ENCODE assay signal across 27 mouse cellular contexts in the genomic region with DNA sequence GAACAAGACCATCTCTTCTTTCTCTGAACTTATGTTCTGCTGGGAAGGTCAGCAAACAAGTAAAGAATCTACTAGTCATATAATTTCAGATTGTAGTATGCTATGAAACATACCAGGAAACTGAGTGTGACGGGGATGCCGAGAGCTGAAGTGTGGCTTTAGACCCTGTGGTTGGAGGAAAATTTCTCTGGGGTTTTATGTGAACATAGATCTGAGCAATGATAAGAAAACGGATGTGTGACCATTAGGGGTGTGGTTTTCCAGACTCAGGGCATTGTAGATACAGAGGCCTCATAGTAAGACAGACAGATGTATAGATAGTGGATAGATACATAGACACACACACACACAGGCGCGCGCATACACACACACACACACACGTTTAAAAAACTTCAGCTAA.
DNase-seq lines count a peak whose midpoint lies in the region; ATAC-seq lines count a peak whose summit lies in the region.
"Had no signal": no experiment of that assay in that cellular context is flagged by ENCODE, and none has a peak within 500 bp of the region (broad histone marks: within the 10 kb centered on the region; RNA-seq: fewer than 3 reads in every experiment).

No protein-coding gene starts in this region.

- no peaks in the 10 kb centered on the region for H3K9me3 ChIP-seq in kidney, embryonic 14.5 days (ENCODE audit: control insufficient read depth, low read length)
- no peaks in the 10 kb centered on the region for H3K9me3 ChIP-seq in midbrain, embryonic 14.5 days (ENCODE audit: control insufficient read depth, low read length)
- no peaks in the 10 kb centered on the region for H3K9me3 ChIP-seq in heart, embryonic 12.5 days (replicated peaks)
- H3K9me3 ChIP-seq: forebrain, embryonic 13.5 days; heart, embryonic 10.5 days; hindbrain, embryonic 13.5 days; liver, embryonic 12.5 days; midbrain, embryonic 13.5 days had no signal

- DNase-seq in kidney, postnatal 4 days = no peak
- DNase-seq in T-cell, adult 2 months (ENCODE audit: low spot score) = peak; percentile 2
- peak; percentile 28 for DNase-seq in naive thymus-derived CD4-positive, alpha-beta T cell, adult 2 months (ENCODE audit: low read depth)
- DNase-seq in midbrain, embryonic 14.5 days = no peak
- no peak for DNase-seq in testis, postnatal 10 days (ENCODE audit: low spot score)
- DNase-seq: adrenal gland, postnatal 14 days; cerebellum, adult 8-10 months; cerebellum, postnatal 25 days; gastrocnemius, postnatal 14 days; heart, adult 11 months; heart, postnatal 36 days; left cerebral cortex, postnatal 4 days; liver, postnatal 0 days; lung, postnatal 36 days; right cerebral cortex, postnatal 25 days; spleen, adult 18-20 months; thymus, adult 2 months had no signal

- WGBS in kidney, embryonic 14.5 days = 78% methylated on average over 7 of the region's 7 CpGs
- WGBS in midbrain, embryonic 14.5 days = 91% methylated on average over 7 of the region's 7 CpGs
- WGBS in heart, embryonic 12.5 days = 82% methylated on average over 7 of the region's 7 CpGs

- H3K27ac ChIP-seq in kidney, embryonic 14.5 days (ENCODE audit: low read depth, low read length) = no peak overlapping the region
- no peak overlapping the region for H3K27ac ChIP-seq in midbrain, embryonic 14.5 days (replicated peaks; ENCODE audit: low read depth, low read length)
- H3K27ac ChIP-seq in heart, embryonic 12.5 days (ENCODE audit: poor library complexity, severe bottlenecking) = no peak overlapping the region
- H3K27ac ChIP-seq: forebrain, embryonic 13.5 days; heart, embryonic 10.5 days; hindbrain, embryonic 13.5 days; liver, embryonic 12.5 days; midbrain, embryonic 13.5 days; stomach, postnatal 0 days had no signal

- no peak overlapping the region for H3K4me3 ChIP-seq in kidney, embryonic 14.5 days (ENCODE audit: low read length)
- no peak overlapping the region for H3K4me3 ChIP-seq in midbrain, embryonic 14.5 days (replicated peaks; ENCODE audit: low read depth, low read length)
- H3K4me3 ChIP-seq in heart, embryonic 12.5 days = no peak overlapping the region
- H3K4me3 ChIP-seq: forebrain, embryonic 13.5 days; heart, embryonic 10.5 days; hindbrain, embryonic 13.5 days; liver, embryonic 12.5 days; megakaryocyte, embryonic 14.5 days; midbrain, embryonic 13.5 days had no signal

- no peak overlapping the region for H3K9ac ChIP-seq in kidney, embryonic 14.5 days (ENCODE audit: low read depth, low read length)
- H3K9ac ChIP-seq in midbrain, embryonic 14.5 days (replicated peaks; ENCODE audit: low read length) = no peak overlapping the region
- no peak overlapping the region for H3K9ac ChIP-seq in heart, embryonic 12.5 days
- H3K9ac ChIP-seq: forebrain, embryonic 13.5 days; hindbrain, embryonic 13.5 days; liver, embryonic 12.5 days; liver, postnatal 0 days; midbrain, embryonic 13.5 days had no signal

- ATAC-seq in kidney, embryonic 14.5 days (ENCODE audit: low FRiP score, low TSS enrichment) = 0 out of 2 replicates have a peak, but pooled peaks have one; percentile 24
- peak; percentile 68 to 69 for ATAC-seq in hematopoietic stem cell, adult 5-6 weeks (replicated peaks in 1 of 2; ENCODE audit: insufficient read depth in 1 of 2, low FRiP score in 2 of 2, low TSS enrichment in 1 of 2, low read depth in 1 of 2, poor library complexity in 2 of 2, severe bottlenecking in 2 of 2)
- ATAC-seq in midbrain, embryonic 14.5 days (ENCODE audit: low FRiP score, low TSS enrichment) = no peak
- no peak for ATAC-seq in heart, embryonic 12.5 days (ENCODE audit: insufficient number of reproducible peaks, low FRiP score)
- ATAC-seq: forebrain, embryonic 13.5 days; liver, embryonic 12.5 days; liver, postnatal 0 days; midbrain, embryonic 13.5 days had no signal

- no peaks in the 10 kb centered on the region for H3K4me1 ChIP-seq in kidney, embryonic 14.5 days (ENCODE audit: control insufficient read depth, insufficient read depth, low read length)
- H3K4me1 ChIP-seq in midbrain, embryonic 14.5 days (ENCODE audit: control insufficient read depth, insufficient read depth, low read length) = no peaks in the 10 kb centered on the region
- H3K4me1 ChIP-seq in heart, embryonic 12.5 days (replicated peaks) = no peaks in the 10 kb centered on the region
- H3K4me1 ChIP-seq: forebrain, embryonic 13.5 days; heart, embryonic 10.5 days; hindbrain, embryonic 13.5 days; liver, embryonic 12.5 days; megakaryocyte, embryonic 14.5 days; midbrain, embryonic 13.5 days had no signal

- H3K36me3 ChIP-seq in kidney, embryonic 14.5 days (ENCODE audit: control insufficient read depth, insufficient read depth, low read length) = no peaks in the 10 kb centered on the region
- no peaks in the 10 kb centered on the region for H3K36me3 ChIP-seq in midbrain, embryonic 14.5 days (ENCODE audit: control insufficient read depth, insufficient read depth, low read length)
- H3K36me3 ChIP-seq in heart, embryonic 12.5 days = no peaks in the 10 kb centered on the region
- H3K36me3 ChIP-seq: heart, embryonic 10.5 days; hindbrain, embryonic 13.5 days; liver, embryonic 12.5 days; midbrain, embryonic 13.5 days had no signal

- no peak overlapping the region for H3K4me2 ChIP-seq in kidney, embryonic 14.5 days (replicated peaks; ENCODE audit: low read depth, low read length)
- no peak overlapping the region for H3K4me2 ChIP-seq in midbrain, embryonic 14.5 days (ENCODE audit: low read length)
- H3K4me2 ChIP-seq in heart, embryonic 12.5 days = no peak overlapping the region
- H3K4me2 ChIP-seq: forebrain, embryonic 13.5 days; hindbrain, embryonic 13.5 days; liver, embryonic 12.5 days; midbrain, embryonic 13.5 days had no signal

- no peaks in the 10 kb centered on the region for H3K27me3 ChIP-seq in kidney, embryonic 14.5 days (ENCODE audit: control insufficient read depth, insufficient read depth, low read length)
- H3K27me3 ChIP-seq in midbrain, embryonic 14.5 days (ENCODE audit: control insufficient read depth, insufficient read depth, low read length) = no peaks in the 10 kb centered on the region
- no peaks in the 10 kb centered on the region for H3K27me3 ChIP-seq in heart, embryonic 12.5 days (replicated peaks)
- H3K27me3 ChIP-seq: forebrain, embryonic 13.5 days; hindbrain, embryonic 13.5 days; liver, embryonic 12.5 days; megakaryocyte, embryonic 14.5 days; midbrain, embryonic 13.5 days had no signal

Comparison
In these comparisons a context has a peak if more than half of its experiments do, and no peak if none do; other contexts are left out.
1. ATAC-seq: peak in kidney, embryonic 14.5 days (single experiment) and hematopoietic stem cell, adult 5-6 weeks (2 of 2); none in midbrain, embryonic 14.5 days (single experiment) and heart, embryonic 12.5 days (single experiment).
2. DNase-seq: peak in T-cell, adult 2 months (single experiment) and naive thymus-derived CD4-positive, alpha-beta T cell, adult 2 months (single experiment); none in kidney, postnatal 4 days (0 of 2), midbrain, embryonic 14.5 days (single experiment) and testis, postnatal 10 days (single experiment).